Mouse (Mus musculus): ENCODE data around the gene Btk. TPM values are rescaled to one million over a fixed set of nuclear protein-coding genes. Genes with fewer than 3 reads are reported as not detected.

The Btk gene
- polyA plus RNA-seq, 1 experiment from 2014 or later, result 0.81 TPM

DNA sequence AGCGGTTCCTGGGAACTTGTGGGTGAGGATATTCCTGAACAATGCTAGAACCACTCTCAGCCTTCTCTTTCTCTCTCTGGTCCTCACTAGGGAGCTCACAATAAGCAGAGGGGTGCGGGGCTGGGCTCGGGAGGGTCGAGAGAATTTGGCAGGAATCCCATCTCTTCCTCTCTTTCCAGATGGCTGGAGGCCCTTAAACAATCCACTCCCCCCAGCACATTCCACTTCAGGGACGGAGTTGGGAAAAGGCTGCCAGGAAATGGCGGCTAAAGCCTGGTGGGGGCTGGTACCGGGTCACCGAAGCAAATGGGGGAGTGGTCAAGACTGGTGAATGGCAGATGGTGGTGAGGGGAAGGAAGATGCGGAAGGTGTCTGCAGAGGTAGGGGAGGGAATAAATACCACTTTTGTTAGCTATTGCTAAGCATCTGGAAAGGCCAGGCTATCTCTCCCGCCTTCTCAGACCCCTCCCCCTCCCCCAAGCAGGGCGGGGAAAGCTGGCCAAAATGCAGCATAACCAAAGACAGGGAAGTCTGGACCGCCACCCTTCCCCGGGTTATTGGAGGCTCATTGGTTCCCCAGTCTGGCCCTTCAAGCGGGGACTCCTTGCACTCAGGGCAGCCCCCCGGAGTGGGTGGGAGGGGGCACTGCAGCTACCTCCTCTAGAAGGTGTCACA is 29.1 kb upstream of the Btk start:
- Histone ChIP-seq H3K36me3 (replicated peaks; ENCODE audit: control insufficient read depth, insufficient read depth, low read depth, low read length) (no peaks in the 10 kb centered on the region), H3K4me3 (ENCODE audit: low read depth, low read length) (peak overlapping the region; percentile 17; the same call in 1 of the 2 replicates), H3K4me1 (ENCODE audit: control insufficient read depth, insufficient read depth, low read length) (no peaks in the 10 kb centered on the region), H3K4me2 (ENCODE audit: low read depth, low read length) (peak overlapping the region; percentile 27), H3K27ac (replicated peaks; ENCODE audit: low read depth, low read length) (peak overlapping the region; percentile 80), H3K9me3 (replicated peaks; ENCODE audit: control insufficient read depth, low read length) (no peaks in the 10 kb centered on the region), H3K27me3 (ENCODE audit: control insufficient read depth, insufficient read depth, low read length) (no peaks in the 10 kb centered on the region), H3K9ac (replicated peaks; ENCODE audit: low read length) (peak overlapping the region; percentile 46)
- ATAC-seq (replicated peaks; ENCODE audit: insufficient number of reproducible peaks, low FRiP score, low TSS enrichment, low read depth) (peak; percentile 94), DNase-seq (ENCODE audit: low spot score) (peak; percentile 76)
- 15% methylated on average over 13 of the region's 15 CpGs for WGBS

- no peak overlapping the region for H3K4me3 ChIP-seq (ENCODE audit: low read depth, low read length)
- H3K27me3 ChIP-seq (ENCODE audit: control insufficient read depth, insufficient read depth, low read length), result no peaks in the 10 kb centered on the region
- H3K4me2 ChIP-seq (ENCODE audit: low read depth, low read length), result no peak overlapping the region
- H3K4me1 ChIP-seq (ENCODE audit: control insufficient read depth, insufficient read depth, low read length), result no peaks in the 10 kb centered on the region
- H3K9me3 ChIP-seq (replicated peaks; ENCODE audit: control insufficient read depth, low read length), result no peaks in the 10 kb centered on the region
- H3K36me3 ChIP-seq (replicated peaks; ENCODE audit: control insufficient read depth, insufficient read depth, low read depth, low read length), result no peaks in the 10 kb centered on the region
- H3K27ac ChIP-seq (replicated peaks; ENCODE audit: low read depth, low read length), result no peak overlapping the region
- DNase-seq (ENCODE audit: low spot score) (no peak), ATAC-seq (replicated peaks; ENCODE audit: insufficient number of reproducible peaks, low FRiP score, low TSS enrichment, low read depth) (no peak)
- 84% methylated on average over 4 of the region's 4 CpGs for WGBS
- no peak overlapping the region for H3K9ac ChIP-seq (replicated peaks; ENCODE audit: low read length)
Observed at GRCm38 (mm10) chrX:134610984-134611383, 27.6 kb upstream of the Btk start.

- ATAC-seq (replicated peaks; ENCODE audit: insufficient number of reproducible peaks, low FRiP score, low TSS enrichment, low read depth) (no peak), DNase-seq (ENCODE audit: low spot score) (peak; percentile 43)
- no peaks in the 10 kb centered on the region for H3K27me3 ChIP-seq (ENCODE audit: control insufficient read depth, insufficient read depth, low read length)
- no peak overlapping the region for H3K27ac ChIP-seq (replicated peaks; ENCODE audit: low read depth, low read length)
- no peaks in the 10 kb centered on the region for H3K36me3 ChIP-seq (replicated peaks; ENCODE audit: control insufficient read depth, insufficient read depth, low read depth, low read length)
- no peak overlapping the region for H3K9ac ChIP-seq (replicated peaks; ENCODE audit: low read length)
- 32% methylated on average over 4 of the region's 4 CpGs for WGBS
- no peak overlapping the region for H3K4me3 ChIP-seq (ENCODE audit: low read depth, low read length)
- H3K9me3 ChIP-seq (replicated peaks; ENCODE audit: control insufficient read depth, low read length), result no peaks in the 10 kb centered on the region
- no peaks in the 10 kb centered on the region for H3K4me1 ChIP-seq (ENCODE audit: control insufficient read depth, insufficient read depth, low read length)
- H3K4me2 ChIP-seq (ENCODE audit: low read depth, low read length), result no peak overlapping the region
Observed at GRCm38 (mm10) chrX:134609472-134609871, 26.1 kb upstream of the Btk start.

GRCm38 (mm10) chrX:134601380-134602120 is 18.2 kb upstream of the Btk start:
- Histone ChIP-seq H3K4me2 (ENCODE audit: low read depth, low read length) (peak overlapping the region; percentile 29), H3K36me3 (replicated peaks; ENCODE audit: control insufficient read depth, insufficient read depth, low read depth, low read length) (no peaks in the 10 kb centered on the region), H3K4me1 (ENCODE audit: control insufficient read depth, insufficient read depth, low read length) (no peaks in the 10 kb centered on the region), H3K27me3 (ENCODE audit: control insufficient read depth, insufficient read depth, low read length) (no peaks in the 10 kb centered on the region), H3K9ac (replicated peaks; ENCODE audit: low read length) (peak overlapping the region; percentile 61), H3K9me3 (replicated peaks; ENCODE audit: control insufficient read depth, low read length) (no peaks in the 10 kb centered on the region), H3K4me3 (ENCODE audit: low read depth, low read length) (peak overlapping the region; percentile 49), H3K27ac (replicated peaks; ENCODE audit: low read depth, low read length) (peak overlapping the region; percentile 73)
- 22% methylated on average over 27 of the region's 43 CpGs for WGBS
- DNase-seq (ENCODE audit: low spot score), result peak; percentile 66
- peak; percentile 79 for ATAC-seq (replicated peaks; ENCODE audit: insufficient number of reproducible peaks, low FRiP score, low TSS enrichment, low read depth)

GRCm38 (mm10) chrX:134600659-134601379 is 17.4 kb upstream of the Btk start, which contains the start of the genes Gla and Hnrnph2:
TSS of gene Gla (minus strand) at chrX:134601125.
TSS of gene Hnrnph2 (plus strand) at chrX:134601179.
- DNase-seq (ENCODE audit: low spot score), result peak; percentile 96
- WGBS, result 19% methylated on average over 32 of the region's 33 CpGs
- peak; percentile 97 for ATAC-seq (replicated peaks; ENCODE audit: insufficient number of reproducible peaks, low FRiP score, low TSS enrichment, low read depth)
- no peaks in the 10 kb centered on the region for H3K36me3 ChIP-seq (replicated peaks; ENCODE audit: control insufficient read depth, insufficient read depth, low read depth, low read length)
- no peaks in the 10 kb centered on the region for H3K9me3 ChIP-seq (replicated peaks; ENCODE audit: control insufficient read depth, low read length)
- H3K27me3 ChIP-seq (ENCODE audit: control insufficient read depth, insufficient read depth, low read length), result no peaks in the 10 kb centered on the region
- peak within 1 kb of the TSS; percentile 61 for H3K9ac ChIP-seq (replicated peaks; ENCODE audit: low read length)
- H3K27ac ChIP-seq (replicated peaks; ENCODE audit: low read depth, low read length), result peak within 1 kb of the TSS; percentile 73
- H3K4me3 ChIP-seq (ENCODE audit: low read depth, low read length), result peak within 1 kb of the TSS; percentile 49
- no peaks in the 10 kb centered on the region for H3K4me1 ChIP-seq (ENCODE audit: control insufficient read depth, insufficient read depth, low read length)
- H3K4me2 ChIP-seq (ENCODE audit: low read depth, low read length), result peak within 1 kb of the TSS; percentile 50

GRCm38 (mm10) chrX:134599922-134600565 is 16.7 kb upstream of the Btk start:
- ATAC-seq (replicated peaks; ENCODE audit: insufficient number of reproducible peaks, low FRiP score, low TSS enrichment, low read depth) (no peak), DNase-seq (ENCODE audit: low spot score) (no peak)
- H3K9ac ChIP-seq (replicated peaks; ENCODE audit: low read length), result peak overlapping the region; percentile 51
- no peaks in the 10 kb centered on the region for H3K36me3 ChIP-seq (replicated peaks; ENCODE audit: control insufficient read depth, insufficient read depth, low read depth, low read length)
- 32% methylated on average over 10 of the region's 10 CpGs for WGBS
- H3K4me2 ChIP-seq (ENCODE audit: low read depth, low read length), result peak overlapping the region; percentile 50
- no peaks in the 10 kb centered on the region for H3K27me3 ChIP-seq (ENCODE audit: control insufficient read depth, insufficient read depth, low read length)
- peak overlapping the region; percentile 46 for H3K4me3 ChIP-seq (ENCODE audit: low read depth, low read length)
- no peak overlapping the region for H3K27ac ChIP-seq (replicated peaks; ENCODE audit: low read depth, low read length)
- no peaks in the 10 kb centered on the region for H3K4me1 ChIP-seq (ENCODE audit: control insufficient read depth, insufficient read depth, low read length)
- H3K9me3 ChIP-seq (replicated peaks; ENCODE audit: control insufficient read depth, low read length), result no peaks in the 10 kb centered on the region

- Histone ChIP-seq H3K9ac (replicated peaks; ENCODE audit: low read length) (no peak overlapping the region), H3K36me3 (replicated peaks; ENCODE audit: control insufficient read depth, insufficient read depth, low read depth, low read length) (no peaks in the 10 kb centered on the region), H3K27me3 (ENCODE audit: control insufficient read depth, insufficient read depth, low read length) (no peaks in the 10 kb centered on the region), H3K27ac (replicated peaks; ENCODE audit: low read depth, low read length) (no peak overlapping the region), H3K9me3 (replicated peaks; ENCODE audit: control insufficient read depth, low read length) (no peaks in the 10 kb centered on the region), H3K4me3 (ENCODE audit: low read depth, low read length) (no peak overlapping the region), H3K4me2 (ENCODE audit: low read depth, low read length) (no peak overlapping the region), H3K4me1 (ENCODE audit: control insufficient read depth, insufficient read depth, low read length) (no peaks in the 10 kb centered on the region)
- ATAC-seq (replicated peaks; ENCODE audit: insufficient number of reproducible peaks, low FRiP score, low TSS enrichment, low read depth) (no peak), DNase-seq (ENCODE audit: low spot score) (no peak)
- 55% methylated on average over 5 of the region's 5 CpGs for WGBS
Observed at GRCm38 (mm10) chrX:134589836-134590235, 6.5 kb upstream of the Btk start.
